23 mouse cellular contexts compared by ENCODE assay signal in genomic region chr11:22644877-22645276, GRCm38 (mm10).
DNase-seq lines count a peak whose midpoint lies in the region; ATAC-seq and TF ChIP-seq lines count a peak whose summit lies in the region.
"Had no signal": no experiment of that assay in that cellular context is flagged by ENCODE, and none has a peak within 500 bp of the region (broad histone marks: within the 10 kb centered on the region; RNA-seq: fewer than 3 reads in every experiment).

No protein-coding gene starts in this region.

- H3K4me3 ChIP-seq in kidney, adult 2 months (ENCODE audit: insufficient read depth, low read depth, low read length) = no peak overlapping the region
- no peak overlapping the region for H3K4me3 ChIP-seq in liver, postnatal 0 days (ENCODE audit: low read depth, low read length)
- H3K4me3 ChIP-seq: forebrain, embryonic 10.5 days; forebrain, embryonic 13.5 days; hindbrain, embryonic 10.5 days; hindbrain, embryonic 13.5 days had no signal

- H3K4me1 ChIP-seq in kidney, adult 2 months (ENCODE audit: control insufficient read depth, insufficient read depth, low read length) = peaks cover 18% of the 10 kb centered on the region
- H3K4me1 ChIP-seq in liver, postnatal 0 days (ENCODE audit: insufficient read depth) = peaks cover 14% of the 10 kb centered on the region
- H3K4me1 ChIP-seq: forebrain, embryonic 13.5 days; hindbrain, embryonic 13.5 days had no signal

- ATAC-seq in liver, postnatal 0 days = no peak
- ATAC-seq: activated CD4-positive, CD25-positive, alpha-beta regulatory T cell, adult 4 months; forebrain, embryonic 13.5 days; forebrain, embryonic 16.5 days had no signal

- H3K9ac ChIP-seq in liver, postnatal 0 days (replicated peaks) = no peak overlapping the region
- H3K9ac ChIP-seq: forebrain, embryonic 13.5 days; hindbrain, embryonic 13.5 days had no signal

- peak; percentile 52 for DNase-seq in heart, adult 11 months
- no peak for DNase-seq in heart, postnatal 14 days
- peak; percentile 77 for DNase-seq in kidney, adult 2 months
- DNase-seq in kidney, postnatal 4 days = no peak
- DNase-seq in liver, postnatal 0 days = no peak
- no peak for DNase-seq in liver
- no peak for DNase-seq in testis, postnatal 10 days (ENCODE audit: low spot score)
- DNase-seq: adrenal gland, adult 8-10 months; adrenal gland, postnatal 25 days; cerebellum, adult 11-12 months; cerebellum, adult 8-10 months; cerebellum, postnatal 10 days; cerebellum, postnatal 36 days; gastrocnemius, postnatal 10 days; gastrocnemius, postnatal 36 days; heart, postnatal 36 days had no signal

- TF ChIP-seq EP300 in liver, postnatal 0 days (IDR thresholded peaks at IDR 0.05; ENCODE audit: low read depth) = no peak

- intact Hi-C loops in heart, postnatal 14 days (cut with DNase I) = no loop called here

- no peak overlapping the region for H3K4me2 ChIP-seq in liver, postnatal 0 days (ENCODE audit: low read depth, low read length)
- H3K4me2 ChIP-seq: forebrain, embryonic 13.5 days; heart, embryonic 11.5 days; hindbrain, embryonic 13.5 days had no signal

- no peaks in the 10 kb centered on the region for H3K9me3 ChIP-seq in liver, postnatal 0 days (ENCODE audit: low read length)
- H3K9me3 ChIP-seq: forebrain, embryonic 10.5 days; forebrain, embryonic 13.5 days; hindbrain, embryonic 10.5 days; hindbrain, embryonic 13.5 days had no signal

- peak overlapping the region; percentile 61 for H3K27ac ChIP-seq in kidney, adult 2 months (ENCODE audit: insufficient read depth, low read depth, low read length)
- peak overlapping the region; percentile 69; the same call in 1 of the 2 replicates for H3K27ac ChIP-seq in liver, postnatal 0 days (ENCODE audit: low read depth)
- H3K27ac ChIP-seq: forebrain, embryonic 10.5 days; forebrain, embryonic 13.5 days; hindbrain, embryonic 10.5 days; hindbrain, embryonic 13.5 days had no signal

- TF ChIP-seq CTCF in kidney, adult 2 months (conservative IDR thresholded peaks at IDR 0.05; ENCODE audit: insufficient read depth, insufficient read length, low read depth, low read length) = no peak
- TF ChIP-seq CTCF in liver, postnatal 0 days (IDR thresholded peaks at IDR 0.05; ENCODE audit: low read depth) = no peak

- no peak for TF ChIP-seq POLR2A in kidney, adult 2 months (IDR thresholded peaks at IDR 0.05; ENCODE audit: low read depth, low read length)

- WGBS in kidney, adult 2 months = 9% methylated on average over 1 of the region's 1 CpGs
- WGBS in liver, postnatal 0 days (ENCODE audit: insufficient replicate concordance) = 13% methylated on average over 1 of the region's 1 CpGs

- H3K36me3 ChIP-seq in kidney, adult 2 months (ENCODE audit: control insufficient read depth, insufficient read depth, low read length) = no peaks in the 10 kb centered on the region
- H3K36me3 ChIP-seq in liver, postnatal 0 days (replicated peaks; ENCODE audit: insufficient read depth, low read length) = no peaks in the 10 kb centered on the region
- H3K36me3 ChIP-seq: forebrain, embryonic 10.5 days; hindbrain, embryonic 10.5 days; hindbrain, embryonic 13.5 days had no signal

- H3K27me3 ChIP-seq in kidney, adult 2 months (replicated peaks; ENCODE audit: control insufficient read depth, insufficient read depth, low read length) = no peaks in the 10 kb centered on the region
- H3K27me3 ChIP-seq in liver, postnatal 0 days (ENCODE audit: insufficient read depth, low read length) = no peaks in the 10 kb centered on the region
- H3K27me3 ChIP-seq: forebrain, embryonic 13.5 days; hindbrain, embryonic 13.5 days had no signal

Comparison
In these comparisons a context has a peak if more than half of its experiments do, and no peak if none do; other contexts are left out.
1. DNase-seq: peak in heart, adult 11 months (single experiment) and kidney, adult 2 months (single experiment); none in heart, postnatal 14 days (0 of 2), kidney, postnatal 4 days (0 of 2), liver, postnatal 0 days (single experiment), liver (single experiment) and testis, postnatal 10 days (single experiment).